Mouse (Mus musculus): ENCODE results near the gene Ddx19b.

DNA sequence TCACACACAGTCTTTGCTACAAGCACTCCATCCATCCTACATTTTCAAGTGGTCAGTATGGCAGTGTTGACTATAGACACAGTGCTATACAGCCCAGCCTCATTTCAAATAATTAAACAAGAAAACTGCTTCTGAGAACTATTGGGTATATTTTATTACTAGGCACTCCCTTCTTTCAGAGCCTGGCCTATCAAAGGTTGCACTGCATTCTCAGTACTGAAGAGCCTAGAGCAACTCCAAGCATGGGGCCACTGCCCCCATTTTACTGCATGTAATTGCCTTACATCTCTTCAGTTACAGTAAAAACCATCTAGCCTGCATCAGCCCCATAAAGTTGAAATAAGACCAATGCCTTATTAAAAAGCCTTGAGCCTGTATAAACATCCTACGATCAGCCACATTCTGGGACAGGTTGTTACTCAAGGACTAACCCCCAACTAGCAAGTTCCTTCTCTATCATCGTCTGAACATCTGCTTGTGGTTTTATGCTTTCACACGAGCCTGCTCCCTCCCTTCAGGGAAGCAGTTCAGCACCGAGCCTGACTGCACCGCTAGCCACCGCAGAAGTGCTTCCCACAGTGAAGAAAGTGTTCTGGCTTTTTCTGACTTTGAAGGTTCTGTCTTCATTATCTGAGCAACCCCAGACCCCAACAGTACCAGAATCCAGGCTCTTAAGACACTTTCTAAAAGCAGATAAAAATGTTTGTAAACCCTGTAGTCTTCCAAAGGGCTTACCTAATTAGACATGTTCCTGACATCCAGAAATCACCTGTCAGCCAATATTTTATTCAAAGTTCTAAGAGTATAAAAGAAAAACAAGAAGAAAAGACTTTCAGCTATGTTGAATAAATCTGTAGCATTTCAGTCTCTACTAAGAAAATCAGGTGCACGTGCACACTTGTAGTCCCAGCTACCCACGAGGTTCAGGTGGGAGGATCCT is 43.5 kb downstream of the Ddx19b start:
- TF ChIP-seq HCFC1 (IDR thresholded peaks at IDR 0.05; ENCODE audit: borderline replicate concordance, insufficient read depth, low read length) (no peak), MAFK (IDR thresholded peaks at IDR 0.05; ENCODE audit: insufficient read depth, low read depth, low read length) (no peak)
